Mouse (Mus musculus): ENCODE results near the gene Lsm7.

Lsm7 gene

DNA sequence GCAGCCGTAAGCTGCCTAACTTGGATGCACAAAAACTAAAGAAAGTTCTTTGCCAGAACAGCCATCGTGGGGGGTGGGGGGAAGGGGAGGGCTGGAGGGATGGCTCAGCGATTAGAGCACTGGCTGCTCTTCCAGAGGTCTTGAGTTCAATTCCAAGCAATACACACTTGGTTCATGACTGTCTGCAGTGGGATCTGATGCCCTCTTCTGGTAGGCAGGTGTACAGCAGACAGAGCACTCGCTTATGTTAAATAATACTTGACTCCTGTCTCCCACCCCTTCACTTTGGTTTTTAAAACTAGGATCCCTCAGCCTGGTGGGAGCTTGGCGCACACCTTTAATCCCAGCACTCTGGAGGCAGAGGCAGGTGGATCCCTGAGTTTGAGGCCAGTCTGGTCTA, 21.0 kb upstream of the Lsm7 start:
- DNase-seq (ENCODE audit: low read depth, low spot score), result no peak

DNA sequence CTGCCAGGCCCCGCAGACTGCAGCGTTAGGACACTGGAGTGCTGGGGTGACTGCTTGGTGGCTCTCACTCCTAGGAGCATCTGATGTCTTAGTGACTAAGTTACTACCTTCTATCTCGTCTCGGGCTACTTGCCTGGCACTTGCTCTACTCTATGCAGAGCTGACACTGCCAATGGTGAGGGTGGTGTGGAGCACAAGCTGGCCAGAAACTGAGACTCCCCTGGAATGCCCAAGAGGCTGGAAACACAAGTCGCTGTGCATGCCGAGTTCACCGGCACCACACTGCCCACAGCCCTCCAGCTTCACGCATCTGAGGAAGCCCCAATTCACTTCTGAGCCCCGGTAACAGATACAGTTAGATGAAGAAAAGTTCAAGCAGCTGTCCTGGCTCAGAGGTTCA, 19.0 kb upstream of the Lsm7 start:
- no peak for DNase-seq (ENCODE audit: low read depth, low spot score)

DNA sequence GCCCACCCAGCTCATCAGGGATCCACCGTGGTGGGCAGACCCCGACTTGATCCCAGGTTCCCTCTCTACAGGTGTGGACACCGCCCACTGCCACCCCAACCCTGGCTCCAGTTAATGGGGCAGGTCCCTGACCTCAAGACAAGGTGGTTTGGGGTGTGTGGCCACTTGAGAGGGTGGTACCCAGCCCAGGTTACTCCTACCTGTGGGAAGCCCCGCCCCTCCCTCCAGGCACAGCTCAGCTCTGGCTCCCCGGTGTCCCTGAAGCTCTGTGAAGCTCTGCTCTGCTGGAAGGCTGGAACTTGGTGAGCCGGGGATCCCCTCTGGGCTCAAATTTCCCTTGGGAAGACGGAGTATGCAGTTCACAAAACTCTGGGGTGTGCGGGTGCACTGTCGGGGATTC, 16.6 kb upstream of the Lsm7 start, which contains the start of gene Tmprss9:
Gene Tmprss9 (plus strand): TSS at position 268 of the 400 bp plus-strand sequence.
- no peak for DNase-seq (ENCODE audit: low read depth, low spot score)

DNA sequence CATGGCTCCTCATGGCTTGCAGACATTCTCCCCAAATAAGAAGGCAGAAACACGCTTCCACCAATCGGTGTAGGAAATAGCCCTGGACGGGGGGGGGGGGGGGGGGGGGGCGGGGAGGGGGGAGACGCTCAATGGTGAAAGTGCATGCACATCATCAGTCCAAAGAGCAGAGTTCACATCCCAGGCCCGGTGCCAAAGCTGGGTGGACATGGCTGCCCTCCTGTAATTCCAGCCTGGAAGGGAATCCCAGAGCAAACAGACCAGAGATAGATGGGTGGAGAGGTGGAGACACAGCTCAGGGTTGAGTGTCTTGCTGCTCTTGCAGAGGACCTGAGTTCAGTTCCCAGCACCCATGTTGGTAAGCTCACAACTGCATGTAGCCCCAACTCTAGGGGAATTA, 16.0 kb upstream of the Lsm7 start:
- no peak for DNase-seq (ENCODE audit: low read depth, low spot score)

DNA sequence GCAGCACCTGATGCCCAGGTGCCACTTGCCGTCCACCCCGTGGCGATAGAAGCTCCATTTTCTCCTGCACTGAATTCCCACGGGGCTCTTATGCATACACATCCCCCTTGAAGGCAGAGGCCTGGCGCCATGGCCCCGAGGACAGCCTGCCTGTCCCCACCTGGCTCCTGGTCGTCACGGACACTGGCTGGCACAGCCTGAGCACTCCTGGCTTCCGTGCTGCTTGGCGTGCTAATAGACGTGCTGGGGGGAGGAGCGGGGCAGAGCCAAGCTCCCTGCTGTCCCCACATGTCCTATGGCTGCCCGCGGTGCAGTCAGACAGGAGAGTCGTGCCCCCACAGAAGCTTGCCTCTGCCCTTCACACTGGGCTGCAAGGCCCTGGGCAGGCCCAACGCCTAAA, 9.4 kb upstream of the Lsm7 start:
- no peak for DNase-seq (ENCODE audit: low read depth, low spot score)

DNA sequence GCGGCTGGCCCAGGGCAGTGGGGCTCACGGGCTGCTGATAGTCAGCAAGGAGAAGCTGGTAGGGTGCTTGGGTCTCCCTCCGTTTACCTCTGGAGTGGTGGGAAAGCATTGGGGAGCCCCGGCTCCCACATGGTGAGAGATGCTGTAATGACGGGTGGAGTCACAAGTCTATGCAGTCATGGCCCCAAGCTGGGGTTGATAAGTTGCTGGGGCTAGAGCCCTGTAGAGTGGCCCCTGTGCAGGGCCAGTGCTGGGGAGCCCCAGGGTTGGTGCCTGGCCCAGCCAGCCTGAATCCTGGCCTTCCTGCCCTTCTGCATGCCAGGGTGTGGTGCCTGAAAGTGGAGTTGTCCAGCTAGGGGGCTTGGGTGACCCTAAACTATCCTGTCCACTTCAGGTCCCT, 7.3 kb upstream of the Lsm7 start:
- DNase-seq (ENCODE audit: low read depth, low spot score), result no peak

DNA sequence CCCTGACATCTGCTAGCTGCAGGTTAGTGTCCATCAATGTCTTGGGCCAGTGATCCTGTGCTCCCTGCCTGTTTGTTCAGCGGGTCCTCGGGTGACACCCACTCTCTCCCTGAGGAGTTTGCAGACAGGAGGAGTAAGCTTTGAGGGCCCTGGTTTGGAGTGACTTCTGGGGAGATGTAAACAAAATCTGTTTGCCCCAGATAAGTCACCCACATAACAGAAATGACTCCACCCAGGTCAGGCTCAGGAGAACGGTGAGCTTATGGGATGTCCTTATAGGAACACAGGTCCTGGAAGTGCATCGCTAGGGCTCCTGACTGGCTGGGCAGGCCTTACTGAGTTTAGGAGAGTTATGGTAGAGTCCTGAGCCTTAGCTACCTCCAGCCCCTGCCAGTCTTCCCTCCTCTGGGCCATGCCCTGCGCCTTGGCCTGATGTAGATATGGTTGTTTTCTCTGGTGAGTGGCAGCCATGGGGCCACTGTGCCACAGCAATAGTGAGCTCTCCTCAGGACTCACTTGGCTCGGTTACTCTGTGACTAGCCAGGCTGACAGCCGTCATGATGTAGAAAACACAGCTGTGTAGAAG, 3.4 kb upstream of the Lsm7 start:
- no peak for DNase-seq (ENCODE audit: low read depth, low spot score)

DNA sequence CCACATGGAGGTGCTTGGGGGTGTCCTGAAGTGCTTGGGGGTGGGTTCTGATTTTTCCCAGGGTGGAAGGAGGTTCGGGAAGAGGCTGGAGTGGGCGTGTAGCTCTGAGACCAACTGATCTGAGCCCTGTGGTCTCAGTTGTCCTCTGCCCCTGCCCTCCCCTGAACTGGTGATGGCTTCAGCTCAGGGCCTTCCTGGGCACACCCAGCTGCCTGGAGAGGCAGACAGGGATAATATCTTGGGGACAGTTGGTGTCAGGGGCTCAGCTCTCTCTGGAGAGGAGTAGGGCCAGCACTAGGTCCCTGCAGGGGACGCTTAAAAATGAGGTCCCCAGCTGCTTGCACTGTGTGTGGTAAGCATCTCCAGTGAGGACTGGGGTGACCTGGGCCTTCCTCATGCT, 2.8 kb upstream of the Lsm7 start:
- DNase-seq (ENCODE audit: low read depth, low spot score), result no peak

DNA sequence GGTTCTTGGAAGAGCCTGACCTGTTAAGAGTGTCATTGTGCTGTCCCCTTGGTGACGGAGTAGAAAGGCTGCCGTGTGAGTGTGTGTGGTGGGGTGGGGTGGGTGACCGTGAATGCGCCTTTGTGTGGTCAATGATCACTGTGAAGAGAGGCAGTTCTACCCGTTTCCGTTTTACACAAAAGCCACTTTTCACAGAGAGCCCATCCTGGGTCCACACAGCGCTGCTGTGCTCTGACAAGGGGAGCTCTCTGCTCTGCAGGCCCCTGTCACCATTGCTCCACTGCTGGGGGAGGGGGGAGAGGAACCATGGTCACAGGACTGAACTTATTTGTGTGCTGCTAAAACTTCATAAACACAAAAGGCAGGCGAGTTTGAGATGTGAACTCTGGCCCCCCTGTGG, 2.4 kb upstream of the Lsm7 start:
- DNase-seq (ENCODE audit: low read depth, low spot score), result no peak

DNA sequence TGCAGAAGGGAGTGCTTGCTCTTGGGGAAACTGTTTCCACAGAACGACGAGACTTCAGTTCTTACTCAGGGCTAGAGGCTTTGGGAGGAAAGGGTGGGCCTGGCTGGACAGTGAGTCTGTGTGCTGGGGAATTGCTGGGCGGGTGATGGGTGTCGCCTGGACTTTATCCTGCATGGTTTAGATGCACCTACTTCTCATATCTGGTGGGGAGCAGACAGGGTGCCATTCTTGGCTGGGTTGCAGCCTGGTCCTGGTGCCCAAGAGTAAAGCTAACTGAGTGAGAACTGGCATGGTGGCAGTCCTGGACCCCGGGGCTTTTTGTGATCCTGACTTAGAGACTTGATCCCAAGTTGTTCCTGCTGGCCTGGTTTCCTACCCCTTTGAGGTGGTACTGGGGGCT, 1.9 kb upstream of the Lsm7 start:
- no peak for DNase-seq (ENCODE audit: low read depth, low spot score)

DNA sequence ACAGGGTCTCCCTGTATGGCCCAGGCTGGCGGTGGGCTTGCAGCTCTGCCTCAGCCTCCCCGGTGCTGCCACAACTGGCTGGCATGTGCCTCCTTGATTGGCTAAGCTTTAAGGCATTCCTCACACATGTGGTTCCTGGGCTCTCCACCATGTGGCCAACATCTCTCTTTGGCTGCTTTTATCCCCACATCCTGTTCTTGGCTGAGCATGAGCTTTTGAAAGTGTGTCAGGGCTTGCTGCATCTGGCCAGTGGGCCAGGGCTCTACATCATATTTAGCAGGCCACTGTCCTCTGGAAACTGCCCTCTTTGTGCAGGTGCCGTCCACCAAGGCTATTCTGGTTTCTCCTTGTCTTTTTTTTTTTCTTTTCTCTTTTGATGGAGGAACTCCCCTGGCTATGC, 1.3 kb upstream of the Lsm7 start:
- no peak for DNase-seq (ENCODE audit: low read depth, low spot score)

DNA sequence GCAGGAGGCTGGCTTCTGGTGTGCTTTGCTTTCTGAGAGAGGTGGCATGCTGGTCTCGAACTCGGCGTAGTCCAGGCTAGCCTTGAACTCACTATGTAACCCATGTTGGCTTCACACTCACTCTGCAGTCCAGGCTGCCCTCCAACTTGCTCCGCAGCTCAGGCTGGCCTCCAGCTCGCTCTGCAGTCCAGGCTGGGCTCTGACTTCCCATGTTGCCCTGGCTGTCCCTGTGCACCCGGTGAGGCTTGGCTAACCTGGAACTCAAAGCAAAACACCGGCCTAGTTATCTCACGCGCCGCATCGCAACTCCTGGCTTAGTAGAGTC, 702 bp upstream of the Lsm7 start:
- DNase-seq (ENCODE audit: low read depth, low spot score), result no peak

DNA sequence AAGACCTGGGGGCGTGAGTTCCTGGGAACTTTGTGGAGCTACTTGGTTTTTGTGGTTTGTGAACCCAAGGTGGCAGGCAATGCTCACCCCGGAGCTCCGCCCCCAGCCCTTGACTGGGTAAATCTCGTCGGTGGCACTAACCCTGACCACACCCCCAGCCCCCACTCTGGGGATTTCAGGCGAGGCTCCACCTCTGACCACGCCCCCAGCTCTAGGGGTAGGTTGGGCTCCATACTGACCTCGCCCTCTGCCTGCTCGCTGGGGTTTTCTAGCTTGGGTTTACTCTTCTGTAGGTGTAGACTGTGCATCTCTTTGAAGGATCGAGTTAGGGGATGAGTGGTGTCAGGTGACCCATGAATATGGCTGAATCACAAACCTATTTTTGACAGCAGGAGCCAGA, 6.4 kb downstream of the Lsm7 start:
- no peak for DNase-seq (ENCODE audit: low read depth, low spot score)

DNA sequence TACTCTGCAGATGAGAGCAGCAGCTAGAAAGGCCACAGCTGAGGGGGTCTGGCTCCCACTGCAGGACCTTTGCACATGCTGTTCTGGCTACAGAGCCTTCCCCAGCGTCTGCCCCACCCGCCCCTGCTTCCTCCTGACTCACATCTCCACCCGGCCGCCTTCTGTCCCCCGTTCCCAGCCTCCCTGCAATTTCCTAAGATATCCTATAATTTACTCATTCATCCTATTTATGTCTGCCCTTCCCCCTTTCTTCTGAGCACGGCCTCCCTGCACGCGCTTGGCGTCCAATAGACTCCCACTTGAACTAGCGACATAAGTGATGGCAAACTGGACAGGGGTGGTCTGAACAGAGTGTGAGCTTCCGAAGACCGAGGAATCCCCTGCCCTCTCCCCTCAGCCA, 9.3 kb downstream of the Lsm7 start:
- no peak for DNase-seq (ENCODE audit: low read depth, low spot score)

DNA sequence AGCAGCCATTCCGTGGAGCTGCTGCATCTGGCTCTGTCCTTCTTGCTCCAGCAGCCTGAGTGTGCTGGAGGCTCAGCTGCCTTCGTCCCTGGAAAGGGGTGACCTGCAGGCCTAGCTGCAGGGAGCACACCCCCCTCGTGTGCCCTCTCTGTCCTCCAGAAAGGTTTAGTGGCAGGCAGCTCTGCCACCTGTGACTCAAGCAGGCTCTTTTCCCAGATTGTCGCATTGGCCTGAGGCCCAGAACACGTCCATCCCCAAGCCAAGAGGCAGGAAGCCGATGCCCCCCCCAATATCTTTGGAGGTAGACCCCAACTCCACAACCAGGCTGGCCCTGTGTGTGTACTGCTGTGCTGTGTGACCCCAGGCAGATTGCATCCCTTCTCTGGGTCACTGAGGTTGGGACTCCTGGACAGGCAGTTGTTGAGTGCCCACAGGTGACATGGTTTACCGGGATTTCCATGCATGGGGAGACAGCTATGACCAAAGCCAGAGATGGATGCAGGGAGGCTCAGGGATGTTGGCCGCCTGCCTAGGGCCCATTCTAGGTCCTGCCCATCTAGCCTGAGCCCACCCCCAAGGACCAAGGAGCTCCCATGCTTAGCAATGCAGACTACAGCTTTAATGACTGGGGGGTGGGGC, 9.8 kb downstream of the Lsm7 start:
- DNase-seq (ENCODE audit: low read depth, low spot score), result no peak

DNA sequence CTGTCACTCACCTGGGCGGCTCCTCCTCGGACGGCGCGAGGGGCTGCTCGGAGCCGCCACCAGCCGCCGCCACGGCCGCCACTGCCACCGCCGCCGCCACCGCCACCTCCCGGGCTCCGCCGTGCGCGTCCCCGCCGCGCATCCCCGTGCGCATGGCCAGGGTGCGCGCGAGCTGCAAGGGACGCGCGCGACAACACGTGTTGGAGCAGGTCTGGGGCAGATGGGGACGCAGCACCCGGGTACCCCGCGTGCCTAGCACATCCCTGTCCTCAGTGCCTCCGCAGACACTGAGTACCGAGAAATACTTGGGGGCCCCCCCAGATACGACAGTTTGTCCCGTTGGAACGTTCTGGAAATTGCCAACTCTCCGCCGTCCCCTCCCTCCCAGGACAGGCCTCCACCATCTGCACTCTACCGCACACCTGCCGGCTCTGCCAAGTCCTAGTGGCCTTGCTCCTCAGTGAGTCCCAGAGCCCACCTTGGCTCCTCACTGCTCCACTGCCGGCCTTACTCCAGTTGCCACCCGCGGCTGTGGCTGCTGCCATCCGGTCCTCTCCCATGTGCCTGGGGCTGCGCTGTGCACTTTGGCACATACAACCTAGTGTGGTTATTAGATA, 11.0 kb downstream of the Lsm7 start, which contains the start of gene Lingo3:
Gene Lingo3 (minus strand): TSS at position 109 of the 617 bp plus-strand sequence.
- DNase-seq (ENCODE audit: low read depth, low spot score), result no peak

DNA sequence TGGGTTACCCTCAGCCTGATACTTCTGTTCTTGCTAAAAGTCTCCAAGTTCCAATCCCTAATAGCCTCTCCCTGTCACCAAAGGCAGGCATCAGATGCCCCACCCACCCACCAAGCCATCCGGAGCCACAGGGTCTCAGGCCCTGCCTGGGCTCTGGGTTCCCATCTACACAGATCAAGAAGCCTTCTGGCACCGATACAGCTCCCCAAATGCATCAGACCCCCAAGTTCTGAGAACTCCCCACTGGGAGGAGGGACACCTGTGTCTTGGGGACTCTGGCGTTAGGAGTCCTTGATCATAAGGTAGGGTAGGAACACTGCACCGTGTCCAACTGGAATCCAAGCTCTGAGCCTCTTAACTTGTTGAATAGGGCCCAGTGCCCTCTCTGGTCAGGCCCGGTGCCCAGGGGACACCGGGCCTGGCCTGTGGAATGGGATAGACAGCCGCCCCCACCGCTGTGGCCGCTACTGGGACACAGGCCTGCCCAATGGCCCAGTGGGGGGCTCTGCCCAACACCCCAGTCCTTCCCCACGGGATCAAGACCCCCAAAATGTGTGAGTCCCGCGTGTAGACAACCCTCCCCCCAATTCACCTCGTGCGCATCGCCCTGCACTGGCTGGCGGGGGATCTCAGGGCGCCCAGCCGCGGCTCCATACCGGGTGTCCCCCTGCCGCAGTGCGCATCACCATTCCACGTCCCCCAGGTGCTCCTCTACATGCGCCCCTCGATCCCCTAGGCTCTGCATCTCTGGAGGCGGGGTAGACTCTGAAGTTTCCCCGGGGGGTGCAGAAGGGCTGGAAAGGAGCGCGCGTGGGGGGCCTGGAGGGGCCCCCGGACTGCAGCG, 11.7 kb downstream of the Lsm7 start:
- DNase-seq (ENCODE audit: low read depth, low spot score), result no peak

DNA sequence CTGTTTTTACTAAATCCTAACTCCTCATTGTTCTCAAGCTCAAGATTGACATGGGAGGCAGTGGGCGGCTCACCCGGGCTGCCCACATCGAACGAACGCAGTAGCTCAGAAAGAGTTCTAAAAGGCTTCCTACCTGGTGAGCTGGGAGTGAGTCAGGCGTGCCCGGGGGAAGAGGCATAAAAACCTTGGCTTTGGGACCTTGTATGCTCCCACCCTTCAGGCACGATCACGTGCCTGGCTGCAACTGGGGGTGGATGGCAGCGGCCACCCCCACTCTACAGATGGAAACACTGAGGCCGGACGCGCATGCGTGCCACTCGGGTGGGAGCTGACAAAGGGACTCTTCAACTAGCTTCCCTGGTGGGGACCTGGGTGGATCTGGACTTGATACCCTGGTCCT, 12.7 kb downstream of the Lsm7 start:
- no peak for DNase-seq (ENCODE audit: low read depth, low spot score)

DNA sequence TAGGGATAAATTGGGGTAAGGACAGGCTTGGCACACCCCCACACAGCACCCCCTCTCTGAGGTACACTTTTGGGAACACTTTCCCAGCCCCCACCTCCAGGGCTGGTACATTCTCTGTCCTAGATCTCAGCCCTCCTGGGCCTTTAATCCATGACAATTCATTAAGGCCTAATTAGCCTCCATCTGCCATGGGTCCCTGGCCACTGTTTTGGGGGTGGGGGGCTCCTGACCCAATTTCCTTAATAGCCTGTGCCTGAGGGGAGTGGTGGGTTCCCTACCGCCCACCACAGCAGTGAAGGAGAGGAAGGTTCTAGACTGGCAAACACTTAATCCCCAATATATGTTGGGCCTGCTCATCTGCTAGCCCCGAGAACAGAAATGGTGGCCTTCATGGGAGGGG, 13.3 kb downstream of the Lsm7 start:
- DNase-seq (ENCODE audit: low read depth, low spot score), result no peak

DNA sequence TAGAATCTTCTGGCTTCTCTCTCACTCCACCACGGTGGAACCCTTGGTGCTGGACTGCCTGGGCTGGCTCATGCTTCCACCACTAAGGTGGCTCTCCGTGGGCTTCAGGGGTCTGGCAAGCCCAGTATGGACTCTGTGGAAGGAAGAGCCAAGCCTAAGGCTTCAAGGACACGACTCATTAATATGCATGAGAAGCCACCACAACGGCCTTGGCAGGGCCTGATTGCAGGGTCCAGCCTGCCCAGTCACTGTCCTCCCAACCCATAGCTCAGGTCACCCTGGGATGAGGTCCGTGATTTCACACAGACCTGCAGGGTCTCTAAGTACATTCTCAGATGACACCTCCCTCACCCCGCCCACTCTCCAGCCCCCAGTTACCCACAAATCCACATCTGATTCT, 15.2 kb downstream of the Lsm7 start:
- DNase-seq (ENCODE audit: low read depth, low spot score), result no peak

DNA sequence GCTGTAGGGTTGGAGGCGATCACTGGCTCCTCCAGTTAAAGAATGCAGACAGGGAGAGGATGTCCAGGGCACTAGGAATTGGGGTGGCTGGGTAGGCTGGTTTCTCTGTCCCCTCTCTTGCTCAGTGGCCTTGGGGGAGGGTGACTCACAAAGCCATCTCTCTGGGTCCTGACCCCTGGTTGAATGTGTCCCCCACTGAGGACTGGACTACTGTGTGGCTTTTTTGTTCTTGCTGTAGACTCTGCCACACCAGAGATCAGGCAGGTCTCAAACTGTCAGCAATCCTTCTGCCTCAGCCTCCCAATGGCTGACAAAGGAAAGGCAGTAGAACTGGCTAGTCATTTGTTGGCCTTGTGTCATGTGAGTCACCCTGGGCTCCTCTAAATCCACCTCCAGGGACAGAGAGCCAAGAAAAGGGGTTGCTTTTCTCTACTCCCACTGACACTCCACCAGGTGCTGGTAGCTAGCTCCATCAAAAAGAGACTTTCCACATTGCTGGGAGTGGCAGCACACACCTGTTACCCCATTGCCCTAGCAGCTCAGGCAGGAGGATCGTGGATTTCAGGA, 16.6 kb downstream of the Lsm7 start:
- no peak for DNase-seq (ENCODE audit: low read depth, low spot score)

DNA sequence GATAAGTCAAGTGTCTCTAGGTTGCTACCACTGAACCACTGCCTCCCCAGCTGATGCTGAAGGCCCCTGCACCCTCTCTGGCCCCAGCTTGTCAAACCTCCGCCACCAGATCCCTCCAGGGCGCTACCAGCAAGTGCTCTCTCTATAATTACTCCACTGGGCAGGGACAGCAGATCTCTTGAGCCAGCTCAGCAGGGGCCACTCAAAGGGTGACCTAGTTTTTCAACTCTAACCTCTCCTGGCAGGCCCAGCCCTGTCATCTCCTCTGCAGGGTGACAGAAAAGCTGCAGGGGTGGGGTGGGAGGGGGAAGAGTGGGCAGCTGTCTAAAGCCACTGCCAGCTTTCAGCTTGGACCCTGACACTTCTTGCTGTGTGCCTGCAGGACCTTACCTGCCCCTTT, 17.2 kb downstream of the Lsm7 start:
- peak; percentile 77 for DNase-seq (ENCODE audit: low read depth, low spot score)

Measured in retina, postnatal 7 days (tissue).